Mouse (Mus musculus) kidney, postnatal 25 days (tissue): ENCODE data around the gene Akap6.
A peak's percentile ranks its signal among the peaks of the same experiment; 100 is the strongest.

Experiments
- DNase-seq, 2 experiments: peaks; one replicate each; pipeline ENCODE4 v3.0.0; 2021; ENCODE audit warnings: mixed read lengths in 2 of 2

Gene Akap6

DNA sequence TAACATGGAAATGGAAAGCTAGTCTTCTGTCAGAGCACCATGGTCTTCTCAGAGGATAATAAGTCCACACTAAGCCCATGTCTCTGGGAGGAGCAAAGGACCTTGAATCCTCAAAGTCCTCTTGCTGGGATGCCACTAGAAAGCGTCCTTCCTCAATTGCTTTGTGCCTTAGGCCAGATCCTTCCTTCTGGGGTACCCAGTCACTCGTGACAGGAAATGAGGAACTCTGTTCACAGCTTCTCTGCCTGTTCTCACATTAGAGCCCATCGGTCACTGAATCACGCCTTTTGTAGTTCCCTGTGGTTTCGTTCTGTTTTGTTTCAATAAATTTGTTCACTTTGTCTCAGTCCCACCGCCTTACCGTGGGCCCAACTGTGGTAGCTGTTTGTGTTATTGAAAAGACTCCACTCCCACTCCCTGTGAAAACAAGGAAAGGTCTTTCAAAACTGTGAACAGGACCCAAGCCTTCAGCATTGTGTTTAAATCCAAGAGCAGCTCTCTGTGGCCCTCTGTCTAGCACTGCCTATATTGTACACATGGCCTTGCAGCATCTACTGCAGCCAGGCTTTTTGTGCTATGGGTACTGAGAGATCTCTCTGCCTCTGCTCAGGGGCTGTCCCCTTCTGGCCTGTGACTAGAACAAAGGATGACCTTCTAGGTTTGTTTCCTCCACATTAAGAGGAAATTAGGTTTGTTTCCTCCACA lies 151.3 kb downstream of the Akap6 start:
- DNase-seq = no peak

DNA sequence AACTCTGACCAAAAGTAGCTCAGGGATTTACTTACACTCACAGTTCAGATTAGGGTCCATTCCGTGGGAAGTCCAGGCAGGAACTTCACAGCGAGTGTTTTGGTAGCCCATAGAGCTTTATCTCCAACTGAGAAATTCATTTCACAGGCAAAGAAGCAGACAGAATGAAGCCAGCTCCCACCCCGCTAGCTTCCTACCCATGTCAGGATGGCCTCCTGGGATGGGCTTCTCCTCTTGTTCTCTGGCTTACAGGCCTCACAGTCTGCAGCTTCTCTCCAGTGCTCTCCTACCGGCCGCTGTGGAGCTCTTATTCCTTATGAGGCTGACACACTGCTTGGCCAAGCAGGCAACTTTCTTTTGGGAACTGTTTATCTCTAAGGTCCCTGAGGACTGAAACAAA lies 152.0 kb downstream of the Akap6 start:
- no peak for DNase-seq

DNA sequence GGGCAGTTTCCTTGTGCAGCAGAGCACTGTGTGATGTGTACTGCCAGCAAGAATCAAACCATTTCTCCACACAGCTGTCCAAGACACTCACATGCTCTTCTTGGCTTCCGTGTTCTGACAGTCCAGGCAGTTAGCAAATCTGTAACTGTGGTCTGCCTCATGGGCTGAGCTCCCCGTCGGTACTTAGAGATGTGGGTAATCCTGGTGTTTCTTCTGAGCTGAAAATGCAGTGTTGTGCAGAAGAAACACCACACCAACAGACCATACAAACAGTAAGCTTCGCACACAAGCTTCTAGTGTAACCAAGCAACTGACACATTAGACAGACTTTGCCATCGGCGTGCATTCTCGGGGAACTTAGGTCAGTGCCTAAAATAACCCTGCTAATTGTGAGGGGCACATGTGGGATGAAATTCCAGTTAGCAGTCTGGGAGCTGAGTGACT lies 155.1 kb downstream of the Akap6 start:
- DNase-seq = no peak

DNA sequence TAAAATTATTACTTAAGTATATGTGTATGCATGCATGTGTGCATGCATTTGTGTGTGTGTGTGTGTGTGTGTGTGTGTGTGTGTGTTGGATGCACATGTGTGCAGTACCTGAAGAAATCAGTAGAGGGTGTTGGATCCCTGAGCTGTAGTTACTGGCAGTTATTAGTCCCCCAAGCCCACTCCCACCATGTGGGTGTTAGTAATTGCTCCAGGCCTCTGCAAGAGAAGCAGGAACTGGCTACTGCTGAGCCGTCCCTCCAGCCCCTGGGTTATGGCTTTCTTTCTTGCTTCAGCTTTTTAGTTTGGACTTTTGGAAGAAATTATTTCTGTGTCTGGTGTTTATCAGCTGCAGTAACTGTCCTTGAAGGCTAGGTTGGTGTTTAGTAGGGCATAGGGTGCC lies 156.9 kb downstream of the Akap6 start:
- DNase-seq = no peak

DNA sequence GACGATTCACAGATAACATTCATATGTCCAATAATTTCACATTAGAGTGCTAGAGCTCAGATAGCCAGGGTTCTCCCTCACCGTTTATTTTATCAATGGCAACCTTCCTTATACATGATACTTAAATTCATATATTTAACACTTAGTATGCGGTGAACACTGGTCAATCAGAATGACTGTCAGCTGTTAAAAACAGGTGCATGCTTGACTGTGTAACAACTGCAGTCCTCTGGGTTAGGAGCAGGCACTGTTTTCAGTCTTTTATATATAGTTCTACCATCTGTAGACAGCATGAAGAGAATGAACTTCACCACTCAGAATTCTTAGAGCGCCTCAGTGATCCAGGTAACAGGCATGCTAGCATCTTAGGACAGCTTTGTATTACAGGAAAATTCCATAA lies 158.1 kb downstream of the Akap6 start:
- no peak for DNase-seq

DNA sequence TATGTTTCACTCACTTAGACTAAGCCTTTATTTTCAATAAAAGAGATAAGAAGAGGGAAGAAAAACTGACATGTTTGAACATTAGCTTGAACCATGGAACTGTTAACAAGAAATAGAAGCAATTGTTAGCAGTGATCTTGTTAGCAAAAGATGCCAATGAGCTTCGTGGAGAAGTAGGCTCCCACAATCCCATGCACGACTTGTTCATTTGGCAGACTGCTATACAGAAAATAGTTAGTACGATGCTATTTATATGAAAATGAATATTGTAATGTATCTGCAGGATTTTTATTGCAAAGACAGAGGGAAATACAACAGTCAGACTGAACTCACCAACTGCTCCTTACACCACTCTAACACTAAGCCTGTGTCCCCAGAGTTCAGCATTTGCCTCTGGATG lies 162.7 kb downstream of the Akap6 start:
- DNase-seq = no peak

DNA sequence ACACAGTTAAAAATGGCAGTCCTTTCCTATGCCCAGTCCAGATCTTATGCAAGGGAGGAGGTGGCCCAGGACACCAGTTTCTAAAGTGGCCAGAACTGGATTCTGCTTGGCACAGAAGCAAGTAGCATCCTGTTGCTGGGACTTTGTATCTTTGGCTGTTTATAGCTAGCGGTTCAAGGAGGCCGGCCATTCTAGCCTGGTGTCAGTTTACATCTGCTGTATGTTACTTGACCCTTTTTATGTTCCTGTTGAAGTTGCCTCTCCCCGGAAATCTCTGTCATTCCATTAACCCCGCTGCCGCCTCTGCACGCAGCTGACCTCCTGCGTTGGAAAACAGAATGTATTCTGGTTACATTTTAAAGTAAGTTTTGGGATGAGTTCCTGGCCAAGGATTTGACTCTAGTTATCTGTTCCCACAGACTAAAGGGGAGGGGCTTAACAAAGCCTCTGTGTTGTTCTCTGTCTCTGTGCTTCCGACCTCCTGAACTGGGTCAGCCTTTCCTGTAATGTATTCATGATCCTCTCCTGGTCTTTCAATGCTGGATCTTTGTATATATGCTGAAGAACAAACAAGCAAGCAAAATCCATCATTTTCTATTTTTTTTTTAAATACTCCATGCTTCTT lies 168.9 kb downstream of the Akap6 start:
- peak; percentile 18 to 53 for DNase-seq

DNA sequence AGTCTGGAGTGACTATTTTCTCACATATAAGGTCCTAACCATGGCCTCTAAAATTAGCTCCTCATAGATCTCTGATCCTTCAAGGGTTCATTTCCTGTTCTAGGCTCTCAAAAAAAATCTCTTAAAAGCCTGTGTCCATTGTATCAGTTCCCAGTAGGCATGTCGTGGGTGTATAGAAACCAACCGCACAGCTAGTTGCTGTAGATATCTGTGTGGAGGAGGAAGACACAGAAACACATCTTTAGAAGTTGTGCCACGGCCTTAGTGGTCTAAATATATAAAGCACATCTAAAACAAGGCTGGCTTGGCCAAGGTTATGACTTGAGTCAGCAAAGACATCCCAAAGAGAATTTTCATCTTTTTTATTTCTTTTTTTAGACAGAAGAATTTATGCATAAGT lies 172.4 kb downstream of the Akap6 start:
- no peak for DNase-seq

DNA sequence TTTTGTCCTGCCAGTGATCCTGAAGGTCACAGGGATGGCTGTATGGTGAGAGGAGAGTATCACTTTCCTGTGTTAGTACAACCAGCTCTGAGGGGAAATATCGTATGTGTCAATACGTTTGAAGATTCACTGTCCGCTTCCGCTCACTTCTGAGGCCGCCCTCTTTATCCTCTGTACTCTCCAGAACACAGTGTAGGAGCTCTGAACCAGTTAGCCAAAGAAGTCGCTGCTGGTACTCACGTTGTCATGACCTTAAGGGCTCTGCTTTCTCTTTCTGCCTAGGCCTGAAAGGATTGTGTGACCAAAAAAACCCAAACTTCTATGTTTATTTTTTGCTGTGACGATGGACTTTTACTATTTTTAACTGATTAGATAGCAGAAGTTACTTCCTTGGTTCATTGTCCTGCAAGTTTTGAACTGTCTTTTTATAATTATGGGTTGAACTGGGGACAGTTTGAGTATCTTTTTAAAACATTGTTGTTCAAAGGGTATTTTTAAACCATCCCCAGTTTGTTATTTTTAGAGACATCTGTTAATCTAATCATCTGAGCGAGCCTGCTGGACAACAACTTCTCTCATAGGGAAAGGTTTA lies 175.2 kb downstream of the Akap6 start:
- DNase-seq = no peak

DNA sequence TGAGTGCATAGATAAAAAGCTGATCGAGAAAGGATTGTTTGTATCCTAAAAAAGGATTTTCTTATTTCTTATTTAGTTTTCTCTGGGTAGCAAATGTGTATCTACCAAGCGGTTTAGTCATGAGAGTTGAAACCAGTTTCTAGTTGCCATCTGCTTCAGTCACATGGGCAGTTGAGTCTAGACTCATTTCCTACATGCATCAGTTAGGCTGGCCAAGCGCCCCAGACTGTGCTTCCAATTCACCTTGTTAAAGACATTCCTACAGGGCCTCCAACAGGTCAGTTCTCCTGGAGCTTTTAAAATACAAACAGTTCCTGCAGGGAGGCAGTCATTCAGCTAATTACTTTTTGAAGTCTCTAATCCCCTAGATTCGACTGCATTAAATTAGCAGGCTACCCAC lies 176.9 kb downstream of the Akap6 start:
- DNase-seq = no peak

DNA sequence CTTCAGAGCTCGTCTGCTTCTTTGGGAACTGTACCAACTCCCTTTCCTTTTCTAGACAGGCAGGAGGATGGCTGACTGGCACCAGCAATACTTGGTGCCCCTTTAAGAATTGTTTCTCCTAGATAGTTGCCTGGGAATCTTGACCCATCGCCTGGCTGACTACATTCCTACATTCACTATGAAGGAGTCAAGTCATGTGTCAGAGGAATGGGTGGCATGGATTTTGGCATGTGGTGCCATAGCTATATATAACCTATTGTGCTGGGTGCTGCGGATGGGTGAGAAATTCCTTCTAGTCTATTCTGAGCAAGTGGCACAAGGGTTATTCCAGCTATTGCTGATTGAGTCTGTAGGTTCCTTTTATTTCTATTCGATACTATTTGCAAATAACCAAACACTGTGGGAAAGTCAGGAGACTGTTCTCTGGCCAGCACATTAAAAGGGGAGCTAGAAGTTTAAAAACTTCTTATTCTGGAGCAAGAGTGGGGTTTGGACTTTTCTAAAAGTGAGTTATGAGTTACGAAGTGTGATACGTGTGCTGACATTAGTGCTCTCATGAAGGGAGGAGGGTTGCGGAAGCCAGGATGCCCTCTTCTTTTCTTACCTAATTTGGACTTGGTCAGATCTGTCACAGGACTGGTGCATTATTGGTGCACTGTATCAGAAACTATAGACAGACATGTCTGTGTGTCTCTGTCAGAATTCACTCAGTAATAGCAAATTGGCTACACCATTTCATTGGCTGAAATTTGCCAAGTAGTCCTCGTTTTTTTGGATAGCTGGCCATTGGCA lies 178.0 kb downstream of the Akap6 start:
- DNase-seq = no peak

DNA sequence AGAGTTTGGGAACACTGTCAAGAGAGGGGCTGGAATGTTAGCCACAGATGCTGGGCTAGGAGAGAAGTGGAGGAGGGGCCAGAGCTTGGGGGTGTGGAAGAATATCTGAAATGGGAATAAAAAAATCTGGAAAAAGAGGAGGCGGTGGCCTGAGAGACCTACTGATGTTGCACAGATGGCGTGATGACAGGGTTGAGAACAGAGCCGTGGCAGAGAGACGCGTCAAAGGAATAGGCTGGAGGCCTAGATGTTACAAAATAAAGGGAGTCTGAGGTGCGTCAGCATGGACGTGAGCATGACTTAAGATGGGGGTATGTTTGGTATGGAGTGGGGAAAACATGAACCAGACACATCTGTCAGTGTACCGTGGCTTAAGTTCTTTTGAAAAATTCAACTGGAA lies 180.1 kb downstream of the Akap6 start:
- DNase-seq = no peak

DNA sequence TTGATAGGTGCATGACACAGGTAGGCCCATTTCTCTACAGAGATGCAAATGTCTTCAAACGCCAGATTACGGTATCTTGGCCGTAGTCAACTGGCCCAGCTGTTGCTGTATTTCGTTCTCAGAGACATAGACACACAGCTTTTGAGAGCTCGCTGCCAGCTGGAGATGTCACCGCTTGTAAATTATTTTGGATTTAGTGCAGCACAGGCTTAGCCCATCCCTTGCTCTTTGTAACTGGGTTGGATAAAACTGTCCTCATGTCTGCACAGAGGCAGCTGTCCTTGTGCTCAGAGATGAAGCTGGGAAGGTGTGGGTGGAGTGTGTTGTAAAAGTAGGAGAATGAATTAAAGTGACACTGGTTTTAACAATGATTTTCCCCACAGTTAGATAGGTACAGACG lies 193.3 kb downstream of the Akap6 start:
- no peak for DNase-seq

DNA sequence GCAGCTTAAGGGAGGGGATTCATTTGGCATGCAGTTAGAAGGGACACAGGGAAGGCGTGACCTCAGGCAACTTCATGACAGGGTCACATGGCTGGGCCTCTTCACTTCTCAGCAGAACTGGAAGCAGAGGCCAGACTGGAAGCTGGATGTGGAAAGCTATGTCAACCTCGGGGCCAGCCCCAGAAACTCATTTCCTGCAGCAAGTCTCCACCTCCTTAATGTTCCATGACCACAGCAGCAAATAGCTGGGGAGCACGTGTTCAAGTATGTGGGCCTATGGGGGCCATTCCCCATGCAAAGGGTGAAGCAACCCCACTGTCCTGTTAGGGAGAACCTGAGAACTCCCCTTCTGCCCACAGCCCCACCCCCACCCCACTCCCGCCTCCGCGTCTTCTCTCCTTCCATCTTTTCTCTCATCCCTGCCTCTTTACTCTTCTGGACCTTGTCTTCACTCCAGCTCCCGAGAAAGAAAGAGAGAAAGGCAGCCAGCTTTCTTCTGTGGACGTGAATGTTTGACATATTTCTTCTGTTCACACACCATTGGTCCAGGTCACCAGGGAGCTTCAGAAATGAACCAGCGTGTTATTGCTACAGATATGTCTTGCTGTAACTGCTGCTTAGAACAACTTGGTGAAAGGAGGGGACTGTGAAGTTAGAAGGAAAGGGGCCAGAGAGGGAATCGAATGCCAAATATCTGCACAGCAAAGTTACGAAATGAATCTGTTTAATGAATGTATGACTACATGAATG lies 194.6 kb downstream of the Akap6 start:
- peak in 1 of 2 experiments; percentile 7 for DNase-seq

DNA sequence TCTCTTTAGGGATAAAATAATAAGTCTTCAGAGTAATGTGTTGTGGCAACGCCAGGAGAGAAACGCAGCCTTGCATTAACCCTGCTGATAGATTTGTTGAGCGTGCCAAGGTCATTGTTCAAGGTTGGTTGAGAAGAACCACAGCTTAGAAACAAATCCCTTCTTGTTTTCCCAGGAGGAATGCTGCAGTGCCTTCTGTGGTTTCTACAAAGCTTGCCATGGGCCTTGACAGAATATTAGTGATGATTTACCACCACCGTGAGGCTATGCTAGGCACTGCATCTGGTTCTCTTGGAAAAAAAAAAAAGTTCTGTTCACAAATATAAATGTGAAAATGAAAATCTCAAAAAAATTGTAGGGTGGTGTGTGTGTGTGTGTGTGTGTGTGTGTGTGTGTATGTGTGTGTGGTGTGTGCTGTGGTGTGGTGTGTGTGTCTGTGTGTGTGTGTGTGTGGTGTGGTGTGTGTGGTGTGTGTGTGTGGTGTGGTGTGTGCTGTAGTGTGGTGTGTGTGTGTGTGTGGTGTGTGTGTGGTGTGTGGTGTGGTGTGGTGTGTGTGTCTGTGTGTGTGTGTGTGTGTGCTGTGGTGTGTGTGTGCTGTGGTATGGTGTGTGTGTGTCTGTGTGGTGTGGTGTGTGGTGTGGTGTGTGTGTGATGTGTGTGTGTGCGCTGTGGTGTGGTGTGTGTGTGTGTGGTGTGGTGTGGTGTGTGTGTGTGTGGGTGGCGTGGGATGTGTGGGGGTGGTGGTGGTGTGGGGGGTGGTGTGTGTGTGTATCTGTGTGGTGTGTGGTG lies 196.7 kb downstream of the Akap6 start:
- DNase-seq = peak; percentile 51 to 63

DNA sequence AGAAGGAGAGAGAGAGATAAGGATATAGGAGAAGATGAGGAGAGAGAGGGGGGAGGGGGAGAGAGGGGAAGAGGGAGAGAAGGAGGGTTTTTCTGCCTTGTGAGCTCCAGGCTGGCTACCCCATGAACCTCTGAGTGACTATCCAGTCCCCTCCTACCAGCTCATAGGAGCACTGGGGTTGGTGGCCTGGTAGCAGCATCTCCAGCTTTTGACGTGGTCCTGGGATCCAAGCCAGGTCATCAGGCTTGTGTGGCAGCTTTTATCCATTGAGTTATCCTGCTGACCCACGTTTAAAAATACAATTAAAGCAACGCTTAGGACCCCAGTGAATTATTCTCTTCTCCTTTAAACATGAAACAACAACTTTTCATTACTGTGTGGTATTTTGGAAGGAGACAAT lies 197.6 kb downstream of the Akap6 start:
- no peak for DNase-seq

DNA sequence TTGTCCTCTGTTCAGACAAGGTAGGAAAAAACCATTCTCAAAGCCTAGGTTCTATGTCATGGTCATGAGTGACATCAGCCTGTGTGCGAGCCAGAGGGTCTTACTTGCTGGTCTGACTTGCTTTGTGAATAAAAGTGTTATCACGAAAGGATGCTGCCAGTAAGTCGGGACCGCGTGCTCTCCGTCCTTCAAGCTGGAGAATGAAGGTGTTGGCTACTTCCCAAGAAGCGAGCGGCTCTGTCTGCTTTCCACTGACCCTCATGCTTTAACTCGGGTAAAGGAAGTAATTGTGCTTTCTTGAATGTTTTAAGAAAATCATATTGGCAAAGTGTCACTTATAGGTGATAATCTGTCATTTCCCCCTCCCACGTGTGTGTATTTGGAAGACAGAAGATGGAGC lies 198.9 kb downstream of the Akap6 start:
- no peak for DNase-seq

DNA sequence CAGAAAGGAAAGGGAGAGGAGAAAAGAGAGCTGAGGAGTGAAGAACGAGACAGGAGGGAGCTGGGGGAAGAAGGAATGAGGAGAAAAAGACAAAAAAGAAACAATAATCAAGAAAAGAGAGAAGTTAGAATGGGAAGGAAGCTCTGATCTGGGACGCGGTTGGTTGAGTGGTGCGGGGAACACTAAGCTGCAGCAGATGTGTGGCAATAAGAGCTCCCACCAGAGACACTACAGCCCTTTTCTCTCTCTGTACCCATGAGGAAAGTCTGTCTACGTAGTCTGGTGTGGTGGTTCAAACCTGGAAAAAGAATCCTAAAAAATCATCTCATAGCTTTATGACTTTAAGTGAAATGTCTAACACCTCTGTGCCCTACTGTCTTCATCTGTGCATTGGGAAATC lies 204.9 kb downstream of the Akap6 start:
- no peak for DNase-seq

DNA sequence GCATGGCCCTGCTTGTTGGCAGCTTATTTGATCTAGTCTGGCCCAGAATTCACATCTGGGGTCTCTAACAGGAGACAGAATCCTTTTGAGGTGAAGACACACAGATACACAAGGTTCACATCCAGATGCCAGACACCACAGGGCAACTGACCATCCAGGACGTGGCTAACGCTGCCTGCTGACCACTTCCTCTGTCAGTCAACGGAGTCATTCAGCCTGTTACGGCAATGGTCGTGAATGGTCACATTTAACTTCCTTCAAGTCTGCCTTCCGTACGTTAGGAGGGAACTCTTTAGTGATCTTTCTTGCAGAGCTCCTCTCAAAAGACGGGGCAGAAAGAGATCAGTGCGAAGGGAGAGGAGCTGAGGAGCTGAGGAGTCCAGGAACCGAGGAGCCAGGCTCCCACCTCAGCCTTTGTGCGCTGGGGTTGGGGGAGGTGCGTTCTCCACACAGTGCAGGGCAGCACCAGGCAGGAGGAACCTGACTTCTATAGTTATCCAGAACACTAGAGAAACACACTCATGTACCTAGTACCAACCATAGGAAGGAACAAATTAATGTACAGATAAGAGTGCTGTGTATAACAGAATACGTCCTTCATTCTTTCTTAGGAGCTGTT lies 209.4 kb downstream of the Akap6 start:
- no peak for DNase-seq

DNA sequence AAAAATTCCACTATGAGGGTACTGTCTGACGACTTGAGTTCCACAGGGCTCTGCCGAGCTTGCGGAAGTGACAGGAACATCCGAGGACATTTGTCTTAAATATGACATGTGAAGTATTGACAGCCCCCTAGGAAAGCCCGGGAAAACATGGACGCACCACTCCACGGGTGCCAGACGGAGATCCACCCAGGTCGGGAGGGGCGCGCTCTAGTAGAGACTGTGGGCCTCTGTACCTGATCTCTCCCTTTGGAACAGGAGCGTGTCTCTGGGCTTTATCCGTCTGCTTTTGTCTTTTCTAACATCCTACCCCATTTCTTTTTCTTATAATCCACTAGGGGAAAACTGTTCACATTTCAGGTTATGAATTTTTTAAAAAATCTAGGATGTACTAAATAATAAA lies 211.2 kb downstream of the Akap6 start:
- no peak for DNase-seq

DNA sequence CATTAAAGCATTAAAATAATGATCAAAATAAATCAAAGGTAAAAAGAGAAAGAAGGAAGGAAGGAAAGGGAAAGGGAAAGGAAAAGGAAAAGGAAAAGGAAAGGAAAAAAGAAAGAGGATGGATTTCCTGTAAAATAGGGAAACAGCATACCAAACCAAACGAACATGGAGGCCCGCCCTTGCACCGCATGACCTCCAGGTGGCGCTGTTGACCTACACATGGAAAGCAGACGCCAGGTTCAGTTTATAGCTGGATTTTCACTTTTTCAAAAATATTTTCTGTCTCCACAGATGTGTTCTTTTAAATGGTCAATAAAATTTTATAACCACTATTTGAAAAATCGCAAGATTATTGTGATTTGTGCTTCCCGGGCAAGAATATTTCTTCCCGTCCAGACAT lies 211.6 kb downstream of the Akap6 start:
- DNase-seq = peak; percentile 54 to 80

DNA sequence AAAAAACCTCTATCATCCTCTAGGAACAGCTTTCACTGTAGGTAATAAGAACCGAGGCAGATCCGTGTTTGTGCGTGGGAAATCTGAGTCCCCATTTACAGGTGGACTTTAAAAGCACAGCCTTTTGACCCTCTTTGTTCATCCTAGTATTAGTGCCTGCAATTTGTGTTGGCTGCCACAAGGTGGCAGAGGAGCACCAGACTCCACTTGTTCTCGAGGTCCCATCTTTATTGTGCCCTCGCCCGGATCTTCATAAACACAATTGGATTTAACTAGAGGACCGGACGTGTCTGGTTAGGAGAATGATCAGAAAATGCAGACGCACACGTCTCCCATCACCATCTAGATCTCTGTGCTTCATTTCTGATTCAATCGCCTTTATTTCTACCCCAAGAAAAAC lies 219.8 kb downstream of the Akap6 start:
- DNase-seq = peak in 1 of 2 experiments; percentile 24
